Mouse (Mus musculus) heart, postnatal 10 days (tissue): Measurements from ENCODE around the gene 1600014C10Rik. TPM values are rescaled to one million over a fixed set of nuclear protein-coding genes. Genes with fewer than 3 reads are reported as not detected.

Experiments used
- DNase-seq, 2 experiments: peaks; one replicate each; pipeline ENCODE4 v3.0.0; 2021
- intact Hi-C: fragments of 180-260 bp; cut with DNase I; formaldehyde crosslinking; loops from one replicate; pipeline ENCODE4 v1.15.1; 2025
- total RNA-seq, 2 experiments: library from RNA; stranded (reverse); gene quantifications; 2 replicates each; pipeline ENCODE4 v1.2.3; 2021

The 1600014C10Rik gene
- 10 to 100 TPM; 21.5 to 25.1 TPM for total RNA-seq

- peak in 1 of 2 experiments; percentile 57 for DNase-seq
- intact Hi-C loops, result loop anchor here (1.0 kb wide), 2 partner anchors 17 to 84 kb away; no protein-coding TSS in a partner anchor
These were observed at the start of gene 1600014C10Rik for GRCm38 (mm10) chr7:38182962-38183687. TSS of gene 1600014C10Rik (plus strand) at chr7:38183217.

GRCm38 (mm10) chr7:38134471-38134870 lies 48.5 kb upstream of the 1600014C10Rik start:
- intact Hi-C loops, result loop anchor here (5.0 kb wide), 1 partner anchor 762 kb away; no protein-coding TSS in a partner anchor

GRCm38 (mm10) chr7:38140324-38140723 lies 42.7 kb upstream of the 1600014C10Rik start:
- intact Hi-C loops, result no loop called here
- no peak for DNase-seq

More at GRCm38 (mm10) chr7:38134471-38134870, 48.5 kb upstream of the 1600014C10Rik start:
- DNase-seq, result no peak

GRCm38 (mm10) chr7:38141747-38142545 lies 41.1 kb upstream of the 1600014C10Rik start:
- intact Hi-C loops, result loop anchor here (1.0 kb wide), 1 partner anchor 81 kb away; no protein-coding TSS in a partner anchor
- peak; percentile 83 to 91 for DNase-seq

- no peak for DNase-seq
These were observed 35.5 kb upstream of the 1600014C10Rik start for GRCm38 (mm10) chr7:38147477-38147876.

GRCm38 (mm10) chr7:38151706-38152312 lies 31.2 kb upstream of the 1600014C10Rik start:
- no peak for DNase-seq
- intact Hi-C loops, result no loop called here

More at GRCm38 (mm10) chr7:38147477-38147876, 35.5 kb upstream of the 1600014C10Rik start:
- intact Hi-C loops, result no loop called here

- no peak for DNase-seq
- intact Hi-C loops, result no loop called here
These were observed 30.4 kb upstream of the 1600014C10Rik start for GRCm38 (mm10) chr7:38152571-38152970.

GRCm38 (mm10) chr7:38155829-38156228 lies 27.2 kb upstream of the 1600014C10Rik start:
- intact Hi-C loops, result no loop called here
- no peak for DNase-seq

GRCm38 (mm10) chr7:38158764-38159458 lies 24.1 kb upstream of the 1600014C10Rik start:
- intact Hi-C loops, result no loop called here
- DNase-seq, result no peak

GRCm38 (mm10) chr7:38161438-38161837 lies 21.6 kb upstream of the 1600014C10Rik start:
- intact Hi-C loops, result no loop called here
- DNase-seq, result peak in 1 of 2 experiments; percentile 17

GRCm38 (mm10) chr7:38163433-38164050 lies 19.5 kb upstream of the 1600014C10Rik start:
- no peak for DNase-seq

GRCm38 (mm10) chr7:38166930-38167645 lies 15.9 kb upstream of the 1600014C10Rik start:
- DNase-seq, result peak in 1 of 2 experiments; percentile 29
- intact Hi-C loops, result no loop called here

More at GRCm38 (mm10) chr7:38163433-38164050, 19.5 kb upstream of the 1600014C10Rik start:
- intact Hi-C loops, result no loop called here

- intact Hi-C loops, result no loop called here
- peak; percentile 53 to 72 for DNase-seq
These were observed 15.3 kb upstream of the 1600014C10Rik start for GRCm38 (mm10) chr7:38167724-38168141.

GRCm38 (mm10) chr7:38173871-38174270 lies 9.1 kb upstream of the 1600014C10Rik start:
- intact Hi-C loops, result no loop called here
- no peak for DNase-seq

GRCm38 (mm10) chr7:38174321-38175148 lies 8.5 kb upstream of the 1600014C10Rik start:
- intact Hi-C loops, result no loop called here
- peak in 1 of 2 experiments; percentile 37 for DNase-seq

- intact Hi-C loops, result no loop called here
These were observed 7.0 kb upstream of the 1600014C10Rik start for GRCm38 (mm10) chr7:38176056-38176455.

GRCm38 (mm10) chr7:38179896-38180295 lies 3.1 kb upstream of the 1600014C10Rik start:
- no peak for DNase-seq
- intact Hi-C loops, result no loop called here

More at GRCm38 (mm10) chr7:38176056-38176455, 7.0 kb upstream of the 1600014C10Rik start:
- no peak for DNase-seq

- intact Hi-C loops, result no loop called here
These were observed 1.7 kb upstream of the 1600014C10Rik start for GRCm38 (mm10) chr7:38181366-38181765.

More at GRCm38 (mm10) chr7:38181366-38181765, 1.7 kb upstream of the 1600014C10Rik start:
- no peak for DNase-seq
